Mouse (Mus musculus): ENCODE measurements around the gene Itsn1.

DNA sequence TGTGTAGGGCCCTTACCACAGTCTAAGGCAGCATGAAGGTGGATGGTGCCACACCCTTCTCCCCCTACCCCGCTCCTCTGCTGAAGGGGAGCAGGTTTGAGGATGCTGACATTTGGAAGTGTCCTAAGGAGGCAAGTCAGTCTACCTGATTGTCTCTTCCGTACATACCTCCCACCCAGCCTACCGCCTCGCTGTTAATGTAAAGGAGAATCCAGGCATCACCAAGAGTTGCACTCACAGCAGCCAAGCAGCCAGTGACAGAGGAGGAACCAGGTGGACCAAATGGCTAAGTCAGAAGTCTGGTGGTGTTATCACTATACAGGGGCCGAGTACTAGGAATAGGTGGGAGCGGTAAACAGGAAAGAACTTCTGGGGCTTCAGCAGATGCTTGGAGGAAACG lies 51.1 kb downstream of the Itsn1 start:
- TF ChIP-seq CTCF (IDR thresholded peaks at IDR 0.05; ENCODE audit: low read depth) (no peak), EP300 (IDR thresholded peaks at IDR 0.05; ENCODE audit: low read depth) (no peak)

Measured in liver, embryonic 14.5 days (tissue).